Mouse (Mus musculus) 3134 (cell line): Measurements from ENCODE around the gene Nrxn3.

Source experiments
- DNase-seq: peaks from one replicate; pipeline ENCODE4 v3.0.0-alpha.2; 2011; ENCODE audit warnings: low spot score; ENCODE audit not compliant: insufficient read length; ENCODE audit errors: extremely low read depth

Gene Nrxn3

DNA sequence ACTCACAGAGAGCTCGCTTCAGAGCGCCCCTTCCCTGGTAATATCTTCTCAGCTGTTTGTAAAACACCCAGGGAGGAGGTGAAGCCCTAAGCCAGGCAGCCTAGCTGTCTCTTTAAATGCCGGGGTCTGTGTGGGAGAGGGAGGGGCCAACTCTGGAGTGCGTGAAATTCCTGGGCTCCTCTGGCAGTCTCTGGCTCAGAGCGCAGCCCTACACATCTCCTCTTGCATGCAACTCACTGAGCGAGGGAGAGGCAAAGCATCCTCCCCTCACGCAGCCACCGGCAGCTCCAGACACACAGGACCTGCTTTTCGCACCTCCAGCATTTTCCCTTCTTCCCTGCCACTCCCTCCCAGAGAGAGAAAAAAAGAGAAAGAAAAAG, at the start of gene Nrxn3:
Gene Nrxn3, plus strand, starts transcription at position 186 of the 380 bp plus-strand sequence.
- DNase-seq: no peak

DNA sequence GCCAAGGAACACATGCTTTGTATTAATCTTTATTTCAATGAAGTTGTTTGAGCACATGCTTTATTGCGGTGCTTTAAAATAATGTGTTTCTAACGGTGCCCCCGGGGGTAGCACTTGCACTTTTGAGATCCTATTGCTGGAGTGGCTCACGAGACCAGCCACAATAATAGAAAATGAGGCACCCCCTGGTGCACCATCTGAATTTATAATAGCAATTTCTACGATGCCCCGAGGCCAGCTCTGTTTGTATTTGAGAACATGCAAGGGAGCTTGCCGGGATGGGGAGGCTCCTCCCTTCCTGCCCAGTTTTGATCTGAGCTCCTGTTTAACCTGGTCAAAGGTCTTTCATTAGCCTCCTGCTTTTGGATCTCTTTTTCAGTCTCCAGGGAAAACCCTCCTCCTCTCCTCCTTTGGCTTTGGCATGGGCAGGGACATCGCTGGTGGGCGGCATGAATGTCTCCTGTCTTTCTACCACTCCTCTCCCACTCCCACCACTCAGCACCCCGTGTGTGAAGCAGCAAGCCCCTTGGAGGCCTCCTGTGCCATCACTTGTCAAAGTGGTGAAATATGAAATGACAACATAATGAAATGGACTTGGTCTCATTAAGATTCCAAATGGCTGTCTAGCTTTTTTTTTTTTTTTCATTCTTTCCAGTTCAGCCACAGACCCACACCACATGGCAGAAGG, 18.4 kb upstream of the Nrxn3 start:
- no peak for DNase-seq

GRCm38 (mm10) chr12:88705959-88706358, 16.7 kb upstream of the Nrxn3 start:
- no peak for DNase-seq

DNA sequence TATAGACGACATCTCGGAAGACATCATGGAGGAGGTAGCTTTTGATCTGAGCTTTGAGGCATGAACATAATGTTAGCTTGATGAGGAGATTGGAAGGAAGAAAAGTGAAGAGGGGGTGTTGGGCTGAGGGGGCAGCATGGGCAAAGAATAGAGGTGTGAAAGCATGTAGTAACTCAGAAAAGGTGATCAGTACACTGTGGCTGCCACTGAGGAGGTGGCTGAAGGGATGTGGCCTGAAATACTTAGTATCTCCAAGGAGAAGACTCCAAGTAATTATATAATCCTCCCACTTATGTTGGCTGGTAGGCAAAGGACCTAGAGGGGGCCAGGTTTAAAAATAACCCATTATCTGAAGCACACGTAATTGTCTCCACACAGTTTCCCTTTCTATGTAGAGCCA, 14.9 kb upstream of the Nrxn3 start:
- DNase-seq: no peak

GRCm38 (mm10) chr12:88709223-88709622, 13.5 kb upstream of the Nrxn3 start:
- DNase-seq: no peak

GRCm38 (mm10) chr12:88713456-88713855, 9.2 kb upstream of the Nrxn3 start:
- no peak for DNase-seq

DNA sequence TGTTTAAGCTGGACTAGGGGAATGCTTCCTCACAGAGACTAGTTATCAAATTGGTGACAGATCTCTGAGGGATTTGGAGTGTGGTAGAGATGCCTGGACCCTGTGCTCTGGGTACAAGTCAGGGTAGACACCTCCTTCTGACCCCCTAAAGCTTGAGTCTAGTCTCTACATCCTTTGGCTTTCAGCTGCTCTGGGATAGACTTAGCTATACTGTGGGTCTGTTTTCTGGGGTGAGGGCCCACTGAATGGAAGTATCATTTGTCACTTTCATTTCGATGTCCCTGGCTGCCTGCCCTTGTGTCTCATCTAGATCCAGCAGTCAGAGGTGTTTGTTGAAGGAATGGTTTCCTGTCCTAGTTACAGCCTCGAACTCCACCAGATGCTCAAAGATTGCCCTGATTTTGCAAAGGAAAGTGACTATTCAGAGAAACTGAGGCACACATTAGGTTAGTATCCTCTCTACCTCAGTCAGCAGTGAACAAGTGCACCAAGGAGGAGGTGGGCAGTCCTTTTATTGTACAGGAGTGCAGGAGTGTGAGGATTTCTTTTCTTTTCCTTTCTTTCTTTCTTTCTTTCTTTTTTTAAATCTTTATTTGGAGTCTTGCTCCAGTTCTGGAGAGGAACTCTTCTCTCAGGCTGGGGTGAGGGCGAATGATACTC, 515 bp upstream of the Nrxn3 start:
- no peak for DNase-seq

DNA sequence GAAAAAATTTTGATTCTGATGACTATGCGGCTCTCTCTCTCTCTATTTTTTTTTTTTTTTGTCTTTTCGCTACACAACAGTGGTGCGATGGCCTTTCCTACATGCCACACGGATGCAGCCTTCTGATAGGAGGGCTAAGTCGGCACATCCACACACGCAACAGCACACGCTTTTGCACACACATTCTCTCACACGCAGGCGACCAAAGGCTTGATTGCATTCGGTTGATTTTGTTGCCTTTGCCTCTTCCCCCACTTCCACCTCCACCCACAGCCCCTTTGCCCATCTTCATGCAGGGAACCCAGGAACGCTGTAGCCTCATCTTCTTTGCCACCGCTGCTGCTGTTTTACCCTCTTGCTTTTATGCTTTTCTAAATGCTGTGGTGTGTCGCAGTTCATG, 3.6 kb downstream of the Nrxn3 start:
- no peak for DNase-seq

- no peak for DNase-seq
Measured at GRCm38 (mm10) chr12:88726755-88727154, 4.1 kb downstream of the Nrxn3 start.

DNA sequence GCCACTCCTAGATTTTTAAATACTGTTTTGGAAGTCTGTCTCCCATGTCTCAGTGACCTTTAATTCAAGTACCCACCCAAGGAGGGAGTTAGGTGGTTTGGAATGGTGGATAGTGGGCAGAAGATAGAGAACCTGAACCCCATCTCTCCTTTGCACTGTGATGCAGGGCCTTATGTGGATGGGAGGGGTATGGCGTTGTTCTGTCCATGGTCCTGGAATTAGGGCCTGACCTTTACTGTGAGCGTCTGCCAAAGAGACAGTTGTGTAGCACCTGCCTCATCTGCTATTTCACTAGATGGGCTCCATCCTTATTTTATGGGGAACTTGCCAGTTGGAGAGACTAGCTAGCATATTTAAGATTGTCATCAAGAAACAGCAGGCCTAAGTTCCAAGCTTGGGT, 8.0 kb downstream of the Nrxn3 start:
- no peak for DNase-seq

GRCm38 (mm10) chr12:88735045-88735444, 12.4 kb downstream of the Nrxn3 start:
- no peak for DNase-seq

- no peak for DNase-seq
Measured at GRCm38 (mm10) chr12:88737081-88737480, 14.4 kb downstream of the Nrxn3 start.

DNA sequence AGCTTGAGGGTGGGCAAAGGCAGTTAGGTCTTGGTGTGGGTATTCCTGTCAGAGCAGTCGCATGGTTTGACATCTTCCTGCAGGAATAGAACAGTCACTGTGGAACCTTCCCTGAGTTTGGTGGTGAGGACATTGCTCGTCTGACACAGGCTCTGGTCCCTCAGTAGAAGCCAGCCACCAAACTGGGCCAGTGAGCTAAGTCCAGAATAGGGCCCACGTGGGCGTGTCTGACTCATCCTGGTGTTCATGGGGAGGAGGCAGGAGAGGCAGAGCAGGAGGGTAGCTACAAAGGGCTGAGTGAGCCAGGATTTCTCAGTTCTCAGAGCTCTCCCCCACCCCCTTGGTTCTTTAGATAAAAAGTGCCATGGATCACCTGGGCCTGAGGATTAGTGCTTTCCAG, 15.9 kb downstream of the Nrxn3 start:
- no peak for DNase-seq

- no peak for DNase-seq
Measured at GRCm38 (mm10) chr12:88746788-88747187, 24.1 kb downstream of the Nrxn3 start.

GRCm38 (mm10) chr12:88764791-88765190, 42.1 kb downstream of the Nrxn3 start:
- no peak for DNase-seq

- DNase-seq: no peak
Measured at GRCm38 (mm10) chr12:88774666-88775065, 52.0 kb downstream of the Nrxn3 start.

GRCm38 (mm10) chr12:88778036-88778435, 55.4 kb downstream of the Nrxn3 start:
- no peak for DNase-seq

GRCm38 (mm10) chr12:88784199-88785147, 61.8 kb downstream of the Nrxn3 start:
- DNase-seq: no peak

DNA sequence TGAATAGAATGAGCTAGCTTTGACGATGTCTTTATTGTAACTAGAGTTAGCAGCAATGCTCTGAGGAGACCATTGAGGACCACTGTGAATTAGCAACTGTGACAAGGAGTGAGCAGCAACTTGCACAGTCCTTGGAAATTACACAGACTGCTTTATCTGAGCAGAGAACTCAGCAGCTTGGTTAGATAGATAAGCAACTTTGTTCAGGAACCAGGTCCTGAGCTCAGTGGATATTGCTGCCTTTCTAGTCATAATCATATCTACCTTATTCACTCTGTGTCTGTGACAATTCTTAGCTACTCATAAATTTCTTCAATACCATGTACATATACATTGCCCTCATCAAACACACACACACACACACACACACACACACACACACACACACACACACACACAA, 70.6 kb downstream of the Nrxn3 start:
- DNase-seq: no peak

GRCm38 (mm10) chr12:88800990-88801655, 78.4 kb downstream of the Nrxn3 start:
- DNase-seq: no peak

- DNase-seq: no peak
Measured at GRCm38 (mm10) chr12:88801656-88802007, 79.0 kb downstream of the Nrxn3 start.
